Mouse (Mus musculus) MEL-GATA-1-ER (cell line): ENCODE data around the gene Xylt1.

ENCODE experiments used
- DNase-seq: peaks from one replicate; pipeline ENCODE4 v3.0.0-alpha.2; 2012; ENCODE audit warnings: low read depth; ENCODE audit errors: extremely low read depth

The Xylt1 gene

GRCm38 (mm10) chr7:117563939-117564499, 183.2 kb downstream of the Xylt1 start:
- DNase-seq = no peak

DNA sequence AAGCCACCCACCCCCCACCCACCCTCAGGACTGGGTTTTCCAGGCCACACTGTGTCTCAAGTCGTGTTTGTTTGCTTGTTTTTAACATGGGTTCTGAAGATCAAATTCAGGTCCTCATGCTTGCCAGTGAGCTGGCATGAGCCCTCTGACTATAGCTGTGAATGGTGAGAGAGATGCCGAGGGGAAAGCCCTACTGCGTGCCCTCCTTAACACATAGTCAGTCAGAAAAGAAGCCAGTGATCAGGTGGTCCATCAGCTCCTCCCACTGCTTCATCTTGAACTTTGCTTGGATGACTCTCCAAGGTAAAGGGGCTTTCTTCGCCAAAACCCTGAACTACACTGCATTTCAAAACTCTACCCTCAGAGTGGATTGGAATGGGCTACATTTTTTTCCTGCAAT, 183.8 kb downstream of the Xylt1 start:
- no peak for DNase-seq

- no peak for DNase-seq
Measured at GRCm38 (mm10) chr7:117566115-117566514, 185.3 kb downstream of the Xylt1 start.

GRCm38 (mm10) chr7:117566833-117567232, 186.1 kb downstream of the Xylt1 start:
- DNase-seq = no peak

DNA sequence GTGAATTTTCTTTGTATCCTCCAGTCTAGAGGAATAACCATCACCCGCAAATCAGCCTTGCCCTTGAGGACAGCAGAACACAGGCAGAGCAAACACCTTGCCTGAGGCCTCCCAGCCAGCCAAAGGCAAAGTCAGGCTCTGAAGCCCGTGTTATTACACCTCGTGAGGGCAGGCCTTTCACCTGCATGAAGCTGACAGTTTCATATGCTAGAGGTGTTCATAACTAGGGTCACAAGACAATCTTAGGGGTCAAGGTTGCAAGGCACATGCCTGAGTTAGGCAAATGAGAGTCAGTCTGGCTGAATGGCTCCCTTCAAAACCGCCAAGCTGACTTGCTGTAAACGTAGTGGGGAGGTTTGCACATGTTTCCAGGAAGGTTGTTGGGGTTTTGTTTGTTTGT, 186.5 kb downstream of the Xylt1 start:
- DNase-seq = no peak

GRCm38 (mm10) chr7:117567653-117568340, 187.0 kb downstream of the Xylt1 start:
- no peak for DNase-seq

GRCm38 (mm10) chr7:117571131-117571530, 190.4 kb downstream of the Xylt1 start:
- DNase-seq = no peak

GRCm38 (mm10) chr7:117571713-117572112, 190.9 kb downstream of the Xylt1 start:
- DNase-seq = no peak

GRCm38 (mm10) chr7:117573170-117573569, 192.4 kb downstream of the Xylt1 start:
- no peak for DNase-seq

GRCm38 (mm10) chr7:117575417-117575816, 194.6 kb downstream of the Xylt1 start:
- no peak for DNase-seq

DNA sequence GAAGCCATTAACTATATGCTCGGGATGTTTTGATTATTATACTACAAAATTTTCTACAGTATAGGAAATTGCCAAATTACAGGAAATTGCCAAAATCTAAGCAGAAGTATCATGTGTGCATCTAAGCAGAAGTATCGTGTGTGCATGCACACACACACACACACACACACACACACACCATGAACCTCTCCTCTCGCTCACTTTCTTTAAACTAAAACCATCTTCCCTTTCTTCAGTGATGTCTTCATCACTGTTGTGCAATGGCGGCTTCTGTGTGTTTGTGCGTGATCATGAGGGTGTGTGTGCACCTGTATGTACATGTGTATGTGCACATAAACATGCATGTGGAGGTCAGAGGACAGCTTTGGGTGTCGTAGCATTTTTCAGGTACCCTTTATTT, 196.3 kb downstream of the Xylt1 start:
- DNase-seq = no peak

GRCm38 (mm10) chr7:117585164-117585563, 204.4 kb downstream of the Xylt1 start:
- no peak for DNase-seq

DNA sequence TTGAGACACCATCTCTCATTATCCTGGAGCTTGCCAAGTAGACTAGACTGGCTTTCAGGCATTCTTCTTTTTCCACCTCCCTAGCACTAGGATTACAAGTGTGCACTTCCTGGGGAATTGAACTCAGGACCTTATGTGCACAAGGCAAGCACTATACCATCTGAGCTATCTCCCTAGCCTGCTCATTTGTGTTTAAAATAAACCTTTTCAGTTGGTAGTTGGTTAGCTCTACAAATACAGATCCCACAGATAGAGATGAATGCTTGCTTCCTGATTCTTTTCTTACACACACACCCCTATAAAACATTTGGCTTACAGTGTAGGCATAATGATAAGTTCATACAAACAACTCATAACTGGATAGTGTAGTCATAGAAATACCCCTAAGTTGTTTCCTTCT, 206.0 kb downstream of the Xylt1 start:
- DNase-seq = no peak

DNA sequence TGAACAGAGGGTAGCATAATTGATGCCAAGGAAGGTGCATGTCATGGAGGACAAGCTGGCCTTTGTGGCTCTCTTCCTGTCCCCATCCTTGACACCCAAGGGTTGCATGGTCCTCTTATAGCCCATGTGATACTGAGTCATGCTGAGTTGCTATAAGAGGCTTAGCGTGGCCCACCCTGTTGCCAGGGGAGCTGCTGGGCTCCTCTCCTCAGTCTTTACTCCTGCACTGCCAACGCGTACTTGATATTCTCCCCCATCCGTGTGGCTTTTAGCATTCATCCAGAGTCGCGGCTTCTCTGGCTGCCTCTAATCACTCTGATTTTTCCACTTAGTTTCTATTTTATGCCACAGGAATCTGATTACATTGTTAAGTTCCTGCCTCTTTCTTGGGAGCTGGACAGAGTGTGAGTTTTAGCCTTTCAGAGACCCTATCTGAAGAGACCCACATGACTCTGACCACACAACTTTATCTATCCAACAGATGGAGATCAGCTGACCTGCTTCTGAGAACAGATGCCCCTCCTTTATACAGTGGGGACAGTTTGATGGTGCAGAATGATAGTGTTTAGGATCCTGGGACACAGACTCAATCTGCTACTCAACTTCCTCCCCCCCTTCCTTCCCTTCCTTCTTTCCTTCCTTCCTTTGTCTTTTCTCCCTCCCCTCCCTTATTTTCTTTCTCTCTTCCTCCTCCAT, 206.6 kb downstream of the Xylt1 start:
- no peak for DNase-seq

- no peak for DNase-seq
Measured at GRCm38 (mm10) chr7:117588426-117588825, 207.6 kb downstream of the Xylt1 start.

- DNase-seq = no peak
Measured at GRCm38 (mm10) chr7:117589359-117589758, 208.6 kb downstream of the Xylt1 start.

- DNase-seq = no peak
Measured at GRCm38 (mm10) chr7:117589820-117590219, 209.0 kb downstream of the Xylt1 start.

DNA sequence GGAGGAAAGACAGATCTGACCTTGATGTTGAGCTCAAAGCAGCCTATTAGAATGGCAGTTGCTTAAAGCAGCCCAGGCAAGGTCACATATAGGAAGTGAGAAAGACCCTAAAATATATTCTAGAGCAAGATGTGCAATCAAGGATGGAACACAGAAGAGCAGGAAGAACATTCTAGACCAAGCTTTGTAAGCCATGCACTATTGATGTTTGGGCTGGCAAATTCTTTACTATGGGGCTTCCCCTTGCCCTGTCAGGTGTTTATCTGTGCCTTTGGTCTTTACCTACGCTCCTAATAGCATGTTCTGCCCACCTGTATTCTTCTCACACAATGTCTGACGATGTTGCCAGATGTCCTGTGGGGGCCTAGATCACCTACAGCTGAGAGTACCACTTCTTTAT, 213.4 kb downstream of the Xylt1 start:
- DNase-seq = no peak

- no peak for DNase-seq
Measured at GRCm38 (mm10) chr7:117595029-117595695, 214.4 kb downstream of the Xylt1 start.

DNA sequence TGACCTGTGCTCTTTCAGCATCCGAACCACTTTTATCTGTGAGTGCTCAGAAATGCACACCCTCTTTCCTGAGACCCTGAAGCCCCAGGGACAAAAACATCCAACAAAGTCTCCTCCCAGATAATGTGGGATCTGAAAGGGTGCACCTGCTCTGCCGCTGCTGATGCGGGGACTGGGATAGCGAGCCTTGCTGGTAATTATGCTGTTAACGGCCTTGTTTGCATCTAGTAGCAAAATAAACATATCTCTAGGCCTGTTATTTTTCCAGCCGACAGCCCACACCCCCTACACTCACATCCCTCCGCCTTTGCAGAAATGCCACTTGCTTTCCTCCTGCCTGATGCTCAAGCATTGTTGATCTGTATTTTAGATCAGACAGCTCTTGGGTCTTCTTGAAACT, 219.7 kb downstream of the Xylt1 start:
- DNase-seq = no peak

GRCm38 (mm10) chr7:117610439-117610838, 229.7 kb downstream of the Xylt1 start:
- DNase-seq = no peak

DNA sequence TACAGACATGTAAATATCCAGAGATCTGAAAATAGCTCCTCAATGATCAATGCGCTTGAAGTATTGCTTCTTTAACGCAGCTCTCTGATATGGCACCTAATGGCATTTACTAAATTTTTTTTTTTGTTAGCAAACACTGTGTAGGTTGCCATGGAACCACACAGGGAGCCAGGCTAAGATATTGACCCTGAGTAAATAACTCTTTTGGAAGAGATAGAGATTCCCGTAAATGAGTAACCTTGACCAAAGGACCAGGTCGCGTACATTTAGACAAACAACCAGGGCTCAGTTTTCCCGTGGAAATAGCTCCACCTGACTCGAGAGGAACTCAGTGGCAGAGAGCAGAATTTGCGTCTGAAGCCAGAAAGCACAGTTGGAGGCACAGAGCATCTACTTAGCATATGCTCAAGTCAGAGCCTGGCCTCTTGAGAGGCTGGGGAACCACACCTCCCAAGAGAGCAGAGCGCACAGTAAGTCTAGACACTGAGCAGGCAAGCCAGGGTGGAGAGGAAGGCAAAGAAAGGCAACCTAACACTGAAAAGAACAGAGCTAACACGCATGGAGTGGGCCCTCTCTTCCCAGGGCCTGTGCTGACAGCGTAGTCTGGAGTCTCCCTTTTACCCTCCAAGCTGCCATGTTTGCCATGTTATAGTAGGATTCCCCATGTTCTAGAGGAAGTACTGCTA, 232.2 kb downstream of the Xylt1 start:
- DNase-seq = no peak
